Mouse (Mus musculus) right cerebral cortex, postnatal 14 days (tissue): ENCODE data around the gene Gm21981.
"Not testable (repeated sequence)": the region's sequence is repeated elsewhere in the genome, so short reads cannot be mapped to it uniquely, and the experiment has no call there.

ENCODE experiments used
- DNase-seq: peaks from one replicate; pipeline ENCODE4 v3.0.0; 2022

Gm21981 gene

GRCm38 (mm10) chr17:47663009-47663713, 31.1 kb downstream of the Gm21981 start:
- no peak for DNase-seq

GRCm38 (mm10) chr17:47658741-47659243, 35.5 kb downstream of the Gm21981 start:
- DNase-seq: no peak

- DNase-seq: no peak
Measured at GRCm38 (mm10) chr17:47657901-47658300, 36.4 kb downstream of the Gm21981 start.

GRCm38 (mm10) chr17:47655697-47656096, 38.6 kb downstream of the Gm21981 start:
- no peak for DNase-seq

DNA sequence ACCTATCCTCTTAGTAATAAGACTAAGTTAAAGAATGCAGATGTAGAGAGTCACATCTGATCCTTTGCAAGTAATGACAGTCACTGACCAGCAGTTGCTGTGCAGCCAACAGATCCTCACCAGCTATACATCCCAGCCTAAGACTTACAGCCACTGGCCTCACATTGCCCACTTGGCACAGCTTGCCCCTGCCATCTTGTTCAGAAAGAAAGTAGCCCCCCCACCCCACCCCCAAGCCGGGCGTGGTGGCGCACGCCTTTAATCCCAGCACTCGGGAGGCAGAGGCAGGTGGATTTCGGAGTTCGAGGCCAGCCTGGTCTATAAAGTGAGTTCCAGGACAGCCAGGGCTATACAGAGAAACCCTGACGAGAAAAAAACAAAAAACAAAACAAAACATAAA, 39.9 kb downstream of the Gm21981 start:
- not testable (repeated sequence) for DNase-seq

GRCm38 (mm10) chr17:47651953-47652352, 42.3 kb downstream of the Gm21981 start:
- DNase-seq: no peak

DNA sequence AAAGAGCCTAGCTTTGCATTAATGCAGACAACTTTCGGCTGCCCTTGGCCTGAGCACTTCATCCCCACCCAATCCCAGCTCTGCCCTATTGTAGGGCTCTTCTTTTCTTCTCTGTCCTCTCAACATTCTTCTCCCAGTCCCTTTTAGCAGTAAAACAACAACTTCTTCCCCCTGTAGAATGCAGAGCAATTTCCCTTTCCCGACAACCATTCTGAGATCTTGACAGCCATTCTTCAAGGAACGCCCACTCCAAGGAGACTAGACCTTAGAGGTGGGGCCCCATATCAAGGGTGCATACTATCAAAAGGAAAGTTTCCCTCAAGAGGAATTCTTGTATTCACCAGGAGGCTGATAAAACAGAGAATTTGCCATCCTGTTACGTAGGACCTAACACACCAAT, 45.3 kb downstream of the Gm21981 start:
- DNase-seq: no peak

DNA sequence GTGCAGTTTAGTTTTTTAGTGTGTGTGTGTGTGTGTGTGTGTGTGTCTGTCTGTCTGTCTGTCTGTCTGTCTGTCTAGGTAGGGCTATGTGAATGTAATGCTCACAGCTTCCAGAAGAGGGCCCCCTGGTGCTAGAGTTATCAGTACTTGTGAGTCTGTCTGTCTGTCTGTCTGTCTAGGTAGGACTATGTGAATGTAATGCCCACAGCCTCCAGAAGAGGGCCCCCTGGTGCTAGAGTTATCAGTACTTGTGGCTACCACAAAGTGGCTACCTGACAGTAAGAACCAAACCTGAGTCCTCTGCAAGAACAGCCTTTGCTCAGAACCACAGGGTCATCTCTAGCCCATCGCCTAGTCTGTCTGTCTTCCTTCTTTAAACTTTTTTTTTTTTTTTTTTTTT, 47.6 kb downstream of the Gm21981 start:
- DNase-seq: peak; percentile 75

- DNase-seq: no peak
Measured at GRCm38 (mm10) chr17:47642992-47643391, 51.3 kb downstream of the Gm21981 start.
